Mouse (Mus musculus) adrenal gland, postnatal 25 days (tissue): ENCODE results near the gene Tmem86a. TPM values are rescaled to one million over a fixed set of nuclear protein-coding genes. Genes with fewer than 3 reads are reported as not detected.

Experiments used
- DNase-seq: peaks from one replicate; pipeline ENCODE4 v3.0.0; 2021; ENCODE audit warnings: mixed read lengths
- total RNA-seq: library from RNA; stranded (reverse); gene quantifications from 2 replicates; pipeline ENCODE4 v1.2.3, GENCODE M21; 2021

Tmem86a gene
- total RNA-seq, 1 experiment from 2014 or later: 53.9 TPM

DNA sequence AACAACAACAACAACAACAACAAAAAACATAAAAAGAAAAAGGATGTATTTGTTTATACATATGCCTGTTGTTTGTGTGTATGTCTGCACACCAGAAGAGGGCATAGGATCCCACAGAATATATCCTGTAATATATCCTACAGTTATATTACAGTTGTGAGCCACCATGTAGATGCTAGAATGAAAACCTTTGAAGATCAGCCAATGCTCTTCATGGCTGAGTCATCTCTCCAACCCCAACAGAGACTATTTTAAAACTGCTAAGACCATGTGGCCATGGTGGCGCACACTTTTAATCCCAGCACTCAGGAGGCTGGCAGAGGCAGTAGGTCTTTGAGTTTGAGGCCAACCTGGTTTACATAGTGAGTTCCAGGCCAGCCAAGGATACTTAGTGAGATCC lies 22.9 kb upstream of the Tmem86a start:
- no peak for DNase-seq

DNA sequence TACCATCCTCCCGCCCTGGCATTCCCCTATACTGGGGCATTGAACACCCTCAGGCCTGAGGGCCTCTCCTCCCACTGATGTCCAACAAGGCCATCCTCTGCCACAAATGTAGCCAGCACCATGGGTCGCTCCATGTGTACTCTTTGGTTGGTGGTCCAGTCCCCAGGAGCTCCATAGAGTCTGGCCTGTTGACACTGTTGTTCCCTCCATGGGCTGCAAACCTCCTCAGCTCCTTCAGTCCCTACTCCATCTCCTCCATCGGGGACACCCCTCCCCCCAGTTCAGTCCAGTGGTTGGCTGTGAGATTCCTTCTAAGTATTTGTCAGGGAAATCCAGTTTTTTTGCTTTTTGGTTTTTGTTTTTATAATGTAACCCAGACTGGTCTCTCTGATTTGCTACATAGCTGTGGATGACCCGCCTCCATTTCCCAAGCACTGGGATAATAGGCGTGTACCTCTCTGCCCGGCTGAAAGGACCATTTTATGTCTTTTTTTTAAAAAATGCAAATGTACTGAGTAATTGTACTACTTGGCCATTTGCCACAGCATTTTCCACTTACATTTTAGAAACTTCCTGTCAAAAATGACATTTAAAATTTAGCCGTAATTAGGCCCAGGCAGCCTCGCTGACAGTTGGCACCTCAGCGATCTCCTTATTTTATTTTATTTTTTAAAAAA lies 19.7 kb upstream of the Tmem86a start:
- DNase-seq: no peak

DNA sequence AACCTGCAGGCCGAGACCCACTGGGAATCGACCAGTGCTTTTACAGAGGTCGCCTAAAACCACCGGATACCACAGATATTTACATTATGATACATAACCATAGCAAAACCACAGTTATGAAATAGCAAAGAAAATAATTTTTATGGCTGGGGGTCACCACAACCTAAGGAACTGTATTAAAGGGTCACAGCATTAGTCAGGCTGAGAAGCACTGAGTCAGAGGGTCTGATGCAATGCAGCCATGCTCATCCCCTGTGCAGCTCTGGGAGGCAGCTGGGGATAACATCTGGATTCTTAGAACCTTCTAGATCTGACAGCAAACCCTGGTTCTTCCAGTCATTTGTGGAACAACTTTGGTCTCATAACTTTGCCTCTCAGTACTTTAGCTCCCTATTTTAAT lies 19.0 kb upstream of the Tmem86a start:
- DNase-seq: no peak

DNA sequence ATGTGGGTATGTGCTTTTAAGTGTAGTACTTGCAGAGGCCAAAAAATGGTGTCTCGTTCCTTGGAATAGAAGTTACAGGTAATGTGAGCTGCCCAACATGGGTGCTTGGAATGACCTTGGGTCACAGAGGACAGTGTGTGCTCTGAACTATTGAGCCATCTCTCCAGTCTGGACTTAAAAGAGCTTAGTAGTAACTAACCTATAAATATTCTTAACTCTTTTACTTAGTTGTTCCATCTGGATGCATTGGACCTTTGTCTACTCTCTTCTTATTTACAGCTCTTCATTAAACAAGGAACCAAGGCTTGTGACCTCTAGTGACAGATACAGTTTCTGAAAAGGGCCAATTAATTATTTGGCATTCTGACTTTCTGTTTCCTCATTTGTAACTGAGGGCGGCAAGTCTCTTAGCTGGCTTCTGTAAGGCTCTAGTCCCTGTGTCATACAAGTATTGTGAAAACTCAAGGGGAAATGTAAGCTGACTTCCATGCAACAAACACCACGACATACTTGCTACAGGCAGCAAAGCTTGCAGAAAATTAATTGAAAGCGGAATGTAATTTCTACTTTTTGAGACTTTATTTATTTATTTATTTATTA lies 15.5 kb upstream of the Tmem86a start:
- no peak for DNase-seq

DNA sequence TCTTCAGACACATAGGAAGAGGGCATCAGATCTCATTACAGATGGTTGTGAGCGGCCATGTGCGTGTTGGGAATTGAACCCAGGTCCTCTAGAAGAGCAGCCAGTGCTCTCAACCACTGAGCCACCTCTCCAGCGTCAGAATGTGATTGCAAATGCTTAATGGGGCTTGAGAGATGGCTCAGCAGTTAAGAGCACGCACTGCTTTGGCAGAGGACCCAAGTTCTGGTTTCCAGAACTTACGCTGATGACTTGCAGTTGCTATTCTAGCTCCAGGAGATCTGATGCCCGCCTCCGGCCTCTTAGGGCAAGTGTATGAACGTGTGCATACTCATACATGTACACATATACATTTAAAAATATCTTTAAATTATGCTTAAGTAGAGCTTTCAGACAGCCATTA lies 15.0 kb upstream of the Tmem86a start:
- no peak for DNase-seq

DNA sequence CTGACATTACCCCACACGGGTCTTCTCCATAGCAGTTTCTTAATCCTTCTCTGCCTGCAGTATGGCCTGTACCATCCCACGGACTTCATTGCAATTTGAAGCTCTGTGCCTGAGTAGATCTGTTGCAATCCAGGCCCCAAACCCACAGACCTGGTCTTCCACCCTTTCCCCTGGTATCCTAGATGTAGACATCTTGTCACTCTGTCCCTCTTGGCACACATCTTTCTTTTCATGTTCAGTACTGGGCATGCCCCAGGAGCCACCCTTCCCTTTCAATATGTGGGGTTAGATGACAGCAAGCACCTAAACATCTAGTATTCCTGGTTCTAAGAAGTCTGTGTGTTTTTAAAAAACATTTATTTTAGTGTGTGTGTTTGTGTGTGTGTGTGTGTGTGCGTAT lies 8.7 kb upstream of the Tmem86a start:
- no peak for DNase-seq

DNA sequence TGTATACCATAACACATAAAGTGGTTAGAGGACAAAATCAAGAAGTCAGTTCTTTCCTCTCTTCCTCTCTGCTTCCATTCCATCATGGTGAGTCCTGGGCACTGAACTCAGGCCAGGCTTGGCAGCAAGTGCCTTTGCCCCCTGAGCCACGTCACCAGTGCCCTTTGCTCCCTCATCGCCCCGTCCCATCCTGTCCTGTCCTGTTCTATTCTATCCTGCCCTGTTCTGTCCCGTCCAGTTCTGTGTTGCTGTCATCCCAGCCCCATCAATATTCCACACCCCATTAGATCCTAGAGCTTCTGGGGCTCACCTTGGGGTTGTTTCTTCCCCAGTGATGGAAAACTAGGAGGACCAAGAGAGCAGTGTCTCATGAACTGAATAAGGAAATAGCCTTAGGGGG lies 8.3 kb upstream of the Tmem86a start:
- DNase-seq: no peak

DNA sequence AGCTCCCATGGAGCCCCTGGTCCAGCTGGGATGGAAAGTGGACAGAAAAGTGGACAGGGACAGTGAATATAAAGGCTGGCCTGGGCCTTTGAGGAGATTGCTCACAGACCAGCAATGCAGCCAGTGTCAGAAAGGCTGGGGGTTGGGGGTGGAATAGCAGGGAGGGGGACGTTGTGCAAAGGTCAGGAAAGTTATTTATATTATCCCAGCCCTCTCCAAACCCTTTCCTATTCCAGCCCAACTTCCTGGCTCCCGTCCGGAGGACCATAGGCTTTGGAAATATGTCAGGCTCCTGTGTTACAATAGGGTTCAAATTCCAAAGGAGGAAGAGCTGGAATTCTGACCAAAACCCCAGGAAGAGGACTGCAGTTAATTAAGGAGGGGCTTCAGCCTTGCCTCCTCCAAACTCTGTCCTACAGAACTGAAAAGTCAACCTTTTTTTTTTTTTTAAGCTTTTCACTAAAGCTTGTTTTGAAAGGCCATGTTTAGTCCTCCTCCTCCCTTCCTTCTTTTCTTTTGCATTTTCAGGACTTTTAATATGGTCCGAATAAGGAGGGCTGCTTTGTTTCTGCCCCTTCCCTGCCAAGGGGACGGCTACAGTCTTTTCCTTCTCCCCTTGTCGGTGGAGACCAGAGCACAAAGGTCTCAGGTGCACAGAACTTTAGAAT lies 7.4 kb upstream of the Tmem86a start:
- no peak for DNase-seq

DNA sequence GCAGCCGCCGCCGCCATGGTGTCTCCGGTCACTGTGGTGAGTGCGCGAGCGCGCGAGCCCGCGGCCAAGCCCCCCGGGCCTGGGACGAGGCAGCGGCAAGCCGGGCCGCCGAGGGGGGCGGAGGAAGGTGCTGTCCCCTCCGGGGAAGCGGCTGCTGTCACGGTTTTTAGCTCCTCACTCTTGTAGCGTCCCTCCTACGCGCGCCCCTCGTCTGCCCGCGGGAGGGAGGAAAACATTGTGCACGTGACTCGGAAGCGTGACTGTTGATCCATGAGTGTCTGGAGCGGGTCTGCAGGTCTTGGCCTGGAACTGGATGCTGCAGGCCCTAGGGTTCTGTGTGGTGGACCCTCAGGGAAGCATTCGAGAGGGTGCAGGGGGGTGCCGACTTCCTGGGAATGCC lies 365 bp downstream of the Tmem86a start:
- DNase-seq: peak; percentile 56

DNA sequence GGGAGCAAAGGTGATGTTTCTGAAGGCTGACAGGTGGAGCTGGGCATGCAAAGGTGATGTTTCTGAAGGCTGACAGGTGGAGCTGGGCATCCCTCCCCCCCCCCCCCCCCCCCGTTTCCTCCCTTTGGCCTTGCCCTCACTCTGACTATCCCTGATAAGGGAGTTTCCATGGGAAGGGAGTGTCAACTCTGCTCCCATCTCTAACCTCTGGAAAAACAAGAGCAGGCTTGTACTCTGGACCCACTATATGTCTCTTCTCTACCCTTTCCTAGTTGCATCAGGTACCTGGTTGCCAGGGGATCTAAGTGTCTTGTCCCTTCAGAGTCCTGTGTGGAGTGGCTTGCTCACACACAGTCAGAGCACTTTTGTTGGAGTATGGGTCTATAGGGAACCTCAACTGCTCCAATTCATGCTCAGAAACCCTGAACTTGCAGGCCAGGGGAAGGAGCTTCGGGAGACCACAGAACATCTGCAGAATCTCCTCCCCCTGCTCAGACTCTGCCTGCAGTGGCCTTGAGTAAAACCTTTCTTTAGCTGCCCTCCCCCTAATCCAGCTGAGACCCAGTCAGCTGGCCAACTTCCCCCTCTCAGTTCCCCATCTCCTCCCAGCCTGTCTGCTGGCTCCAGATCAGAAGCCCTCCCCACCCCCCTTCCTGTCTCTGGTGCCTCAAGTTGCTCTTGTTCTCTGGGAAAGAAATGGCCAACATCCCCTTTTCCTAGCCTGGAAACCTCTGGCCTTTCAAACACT lies 1.2 kb downstream of the Tmem86a start:
- DNase-seq: no peak

DNA sequence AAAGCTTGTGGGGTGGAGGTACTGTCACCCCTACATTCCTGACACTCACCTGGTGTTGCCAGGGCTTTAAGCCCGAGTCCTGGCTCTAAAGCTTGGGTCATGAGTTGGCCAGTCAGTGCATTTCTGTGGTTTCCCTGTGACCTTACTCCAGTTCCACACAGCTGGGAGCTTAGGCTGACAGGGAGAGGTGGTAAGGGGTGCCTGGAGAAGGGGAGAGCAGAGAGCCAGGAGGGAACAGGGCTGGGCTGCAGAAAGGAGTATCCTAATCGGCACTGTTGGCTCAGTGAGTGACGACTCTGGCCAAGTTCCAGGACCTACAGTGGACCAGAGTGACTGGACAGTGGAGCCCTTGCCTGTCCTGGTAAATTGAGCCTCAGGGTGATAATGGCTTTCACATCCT lies 1.9 kb downstream of the Tmem86a start:
- DNase-seq: peak; percentile 68

DNA sequence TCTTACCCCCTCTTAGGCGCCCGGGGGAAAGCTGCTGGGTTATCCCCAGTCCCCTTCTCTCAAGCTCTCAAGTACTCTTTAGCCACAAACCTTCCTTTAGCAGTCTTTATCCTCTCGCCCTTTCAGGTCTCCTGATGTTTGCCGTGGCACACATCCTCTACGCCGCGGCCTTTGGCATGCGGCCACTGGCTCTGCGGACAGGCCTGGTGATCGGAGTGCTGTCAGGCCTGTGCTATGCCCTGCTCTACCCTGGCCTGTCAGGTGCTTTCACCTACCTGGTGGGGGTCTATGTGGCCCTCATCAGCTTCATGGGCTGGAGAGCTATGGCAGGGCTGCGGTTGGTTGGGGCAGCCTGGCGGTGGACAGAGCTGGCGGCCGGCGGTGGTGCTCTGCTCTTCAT lies 2.9 kb downstream of the Tmem86a start:
- peak; percentile 59 for DNase-seq

DNA sequence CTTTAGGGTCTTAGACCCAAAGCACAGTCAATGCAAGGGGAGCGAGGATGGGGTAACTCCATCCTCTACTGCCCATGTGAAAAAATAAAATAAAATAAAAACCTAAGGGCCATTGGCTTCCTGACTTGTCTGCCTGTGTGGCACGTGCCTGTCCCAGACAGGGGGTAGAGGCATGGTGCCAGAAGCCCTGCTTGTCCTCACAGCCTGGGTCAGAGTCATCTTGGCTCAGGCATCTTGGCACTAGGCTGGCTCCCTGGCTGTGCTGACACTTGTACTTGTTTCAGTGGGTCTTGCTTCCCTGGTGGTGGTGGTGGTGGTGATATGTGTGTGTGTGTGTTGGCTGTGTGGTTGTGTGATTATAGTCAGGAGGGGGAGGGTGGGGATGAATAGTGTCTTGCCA lies 4.3 kb downstream of the Tmem86a start:
- peak; percentile 77 for DNase-seq

DNA sequence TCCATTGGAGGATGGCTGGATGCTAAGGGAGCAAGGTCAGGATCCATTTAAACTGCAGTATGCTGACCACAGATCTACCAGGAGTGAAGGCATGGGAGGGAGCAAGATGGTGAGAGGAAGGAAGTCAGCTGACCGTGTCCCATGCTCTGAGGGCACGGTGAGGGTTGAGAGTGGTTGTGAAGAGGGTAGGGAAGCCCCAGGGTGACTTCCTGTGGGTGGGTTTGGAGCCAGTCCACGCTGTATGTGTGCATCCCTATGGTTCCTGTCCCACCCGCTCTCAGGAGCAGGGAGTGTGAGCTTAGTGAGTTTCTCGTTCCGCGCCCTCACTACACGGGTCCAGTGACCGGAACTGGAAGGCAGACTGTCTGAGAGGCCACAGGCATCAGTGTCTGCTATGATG lies 5.3 kb downstream of the Tmem86a start:
- no peak for DNase-seq

DNA sequence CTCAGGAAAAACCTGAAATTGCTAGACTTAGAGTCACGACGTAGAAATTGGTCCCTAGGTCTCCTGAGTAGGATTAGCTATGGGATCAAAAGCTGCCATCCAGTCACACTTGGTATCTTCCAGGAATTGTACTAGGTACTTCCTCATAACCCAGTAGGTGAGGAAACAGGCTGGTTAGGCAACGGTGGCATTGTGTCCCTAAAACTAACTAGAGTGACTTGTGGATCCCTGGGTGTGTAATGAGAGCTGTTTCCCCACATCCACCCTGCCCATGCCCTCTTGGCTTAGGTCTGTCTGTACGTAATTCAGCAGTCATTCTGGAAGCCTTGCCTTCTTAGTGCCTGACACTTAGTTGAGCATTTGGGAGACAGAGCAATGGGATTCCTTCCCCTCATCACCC lies 5.9 kb downstream of the Tmem86a start:
- no peak for DNase-seq

DNA sequence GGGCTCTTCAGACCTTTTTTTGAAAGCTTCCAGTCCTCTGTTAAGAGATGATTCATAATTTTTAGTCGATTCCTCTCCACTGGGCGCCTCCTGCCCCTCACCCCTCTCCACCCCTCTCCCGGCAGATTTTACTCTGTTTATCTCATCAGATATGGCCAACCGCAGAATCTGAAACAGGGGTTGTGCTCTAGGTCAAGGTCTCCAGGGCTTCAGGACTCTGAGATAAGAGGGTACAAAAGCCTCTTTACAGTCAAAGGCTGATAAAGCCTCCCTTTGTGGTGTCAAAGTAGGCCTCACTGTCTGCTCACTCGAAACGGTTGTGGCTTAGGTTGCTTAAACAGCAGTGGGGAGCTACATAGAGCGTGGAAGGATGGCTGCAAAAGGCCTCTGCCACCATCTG lies 8.9 kb downstream of the Tmem86a start:
- DNase-seq: no peak

DNA sequence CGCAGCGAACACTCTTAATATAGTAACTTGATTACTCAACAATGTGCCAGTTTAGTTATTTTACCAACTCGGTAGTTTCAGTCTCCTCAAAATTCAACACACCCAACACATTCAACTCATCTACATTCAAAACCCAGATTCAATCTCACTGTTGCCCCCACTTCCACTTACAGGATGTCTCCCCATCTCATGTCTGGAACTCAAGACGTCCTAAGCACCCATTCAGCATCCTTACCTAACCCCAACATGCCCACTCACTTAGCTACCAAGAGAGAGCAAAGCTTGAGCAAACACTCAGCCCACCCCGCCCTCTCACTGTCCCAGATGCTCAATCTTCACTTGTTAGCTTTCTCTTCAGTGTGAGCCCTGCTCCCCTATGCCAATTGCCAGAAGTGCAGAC lies 11.2 kb downstream of the Tmem86a start:
- no peak for DNase-seq

DNA sequence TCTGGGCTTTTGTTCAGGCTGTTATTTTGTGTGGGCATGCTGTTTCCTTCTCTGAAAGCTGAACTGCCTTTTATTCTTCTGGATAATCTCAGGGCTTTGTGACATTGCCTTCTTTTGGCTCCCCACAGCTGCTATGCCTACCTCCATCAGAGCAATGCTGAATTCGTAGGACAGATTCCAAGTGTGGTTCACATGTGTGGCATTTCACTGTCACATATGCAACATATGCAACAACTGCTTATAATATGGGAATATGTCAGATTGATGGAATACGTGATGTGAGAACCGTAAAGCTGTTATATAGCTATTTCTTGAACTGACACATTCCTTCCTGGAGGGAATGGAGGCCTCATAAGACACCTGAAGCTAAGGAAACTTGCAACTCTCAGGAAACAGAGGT lies 16.5 kb downstream of the Tmem86a start:
- DNase-seq: no peak

DNA sequence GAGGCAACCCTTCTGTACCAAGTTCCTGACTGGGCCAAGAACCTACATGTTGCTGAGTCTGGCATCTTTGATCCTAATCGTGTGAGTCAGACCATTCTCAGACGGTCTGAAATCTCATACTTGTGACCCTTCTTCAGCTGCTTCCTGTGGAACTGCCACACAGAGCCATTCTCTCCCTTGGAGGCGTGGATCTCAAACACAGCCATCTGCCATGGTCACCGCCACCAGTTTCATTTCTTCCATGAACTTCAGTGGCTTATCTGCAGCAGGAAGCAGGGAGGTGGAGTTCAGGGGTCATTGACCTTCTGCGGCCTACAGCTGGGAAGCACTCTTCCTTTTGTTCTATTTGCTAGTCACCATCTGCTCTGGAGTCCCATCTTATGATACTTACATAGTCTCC lies 17.5 kb downstream of the Tmem86a start:
- no peak for DNase-seq

DNA sequence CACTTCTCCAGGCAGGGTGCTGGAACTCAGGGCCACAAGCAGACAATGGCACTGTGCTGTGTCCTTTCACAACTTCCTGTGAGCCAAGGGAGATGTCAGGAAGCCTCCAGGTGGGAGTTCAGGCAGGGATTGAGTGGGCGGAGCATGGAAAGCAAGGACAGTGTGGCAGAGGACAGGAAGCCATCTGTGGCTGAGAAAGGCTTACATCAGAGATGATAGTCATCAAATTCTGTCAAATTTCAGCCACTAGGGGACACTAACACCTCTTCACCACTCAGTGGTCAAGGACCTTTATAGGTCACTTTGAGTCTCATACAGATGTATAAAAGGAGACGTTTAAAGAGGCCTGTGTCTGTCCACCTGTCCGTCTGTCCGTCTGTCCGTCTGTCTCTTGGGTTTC lies 22.1 kb downstream of the Tmem86a start:
- DNase-seq: no peak

DNA sequence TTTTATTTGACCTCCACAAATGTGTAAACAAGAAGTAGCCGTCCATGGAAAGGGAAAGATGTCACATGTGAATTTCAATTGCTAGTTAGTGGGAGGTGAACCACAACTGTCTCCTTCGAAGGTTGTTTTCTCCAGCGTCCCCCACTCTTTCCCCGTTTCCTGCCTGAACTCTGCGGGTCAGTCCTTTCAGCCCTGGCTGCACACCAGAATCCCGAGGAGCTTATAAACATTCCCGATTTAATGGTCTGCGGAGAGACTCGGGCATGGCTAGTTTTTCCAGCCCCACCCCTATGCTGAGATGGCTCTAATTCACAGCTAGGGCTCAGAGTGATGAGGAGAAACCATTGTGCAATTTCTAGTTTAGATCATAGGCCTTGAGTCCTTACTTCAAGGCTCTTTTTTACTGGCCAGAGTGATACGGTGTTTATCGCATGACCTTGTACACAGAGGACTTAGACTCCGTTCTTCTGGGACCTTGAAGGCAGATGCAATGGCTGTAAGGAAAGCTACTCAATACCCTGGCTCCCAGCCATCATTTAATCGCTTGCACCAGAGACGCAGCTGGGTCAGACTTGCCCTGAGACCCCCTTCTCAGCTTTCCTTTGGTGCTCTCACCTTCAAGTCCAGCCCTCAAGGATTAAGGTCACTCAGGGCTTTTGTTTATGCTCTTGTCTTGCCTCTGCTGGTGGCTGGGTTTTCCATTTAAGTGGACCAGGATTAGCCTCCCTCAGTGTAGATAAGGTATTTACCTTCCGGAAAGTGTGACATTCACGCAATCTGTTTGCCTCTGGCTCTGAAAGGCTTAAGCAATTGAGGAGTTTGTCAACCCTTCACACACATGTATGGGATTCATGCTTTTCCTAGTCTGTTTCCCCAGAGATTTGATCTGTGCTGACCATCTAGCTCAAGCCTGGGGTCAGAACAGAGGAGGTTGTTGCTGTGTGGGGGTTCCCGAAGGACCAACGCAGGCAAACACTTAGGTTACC lies 23.4 kb downstream of the Tmem86a start:
- no peak for DNase-seq

DNA sequence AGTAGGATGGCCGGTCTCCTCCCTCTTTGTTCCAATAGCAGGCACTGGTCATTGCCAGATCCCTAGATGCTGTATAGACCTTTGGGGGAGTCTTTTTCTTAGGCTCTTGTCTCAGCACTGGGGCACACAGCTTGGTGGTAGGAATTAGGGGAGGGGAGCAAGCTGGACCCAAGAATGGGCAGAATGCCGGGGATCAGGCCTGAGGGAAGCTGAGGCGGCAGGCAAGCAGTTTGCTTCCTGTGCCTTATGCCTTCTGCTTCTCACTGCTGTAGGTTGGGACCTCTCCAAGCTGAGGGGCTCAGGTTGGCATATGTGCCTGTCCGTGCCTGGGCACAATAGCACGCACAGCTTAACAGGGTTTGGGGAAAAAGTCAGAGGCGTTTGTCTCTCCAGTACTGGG lies 25.8 kb downstream of the Tmem86a start:
- no peak for DNase-seq
